Mouse (Mus musculus) left cerebral cortex, adult 8-10 months (tissue): ENCODE results near the gene Olfr589. TPM values are rescaled to one million over a fixed set of nuclear protein-coding genes. Genes with fewer than 3 reads are reported as not detected.
"Not testable (repeated sequence)": the region's sequence is repeated elsewhere in the genome, so short reads cannot be mapped to it uniquely, and the experiment has no call there.

Experiments
- DNase-seq, 2 experiments: peaks; one replicate each; pipeline ENCODE4 v3.0.0; 2022; ENCODE audit warnings: low spot score in 2 of 2
- total RNA-seq, 4 experiments: library from RNA; stranded (reverse); gene quantifications; 2 replicates each; pipeline ENCODE4 v1.2.4; 2022

Olfr589 gene
- not detected for total RNA-seq

- DNase-seq, result no peak
Measured at GRCm38 (mm10) chr7:103156256-103156655, at the start of gene Olfr589. Olfr589 (minus strand) TSS chr7:103156356.

GRCm38 (mm10) chr7:103184503-103184902 lies 28.3 kb upstream of the Olfr589 start, which contains the start of gene Olfr592:
Olfr592 (plus strand) TSS chr7:103184803.
- not testable (repeated sequence) for DNase-seq

- no peak for DNase-seq
Measured at GRCm38 (mm10) chr7:103178240-103178639, 22.1 kb upstream of the Olfr589 start, which contains the start of gene Olfr591. Olfr591 (minus strand) TSS chr7:103178340.

GRCm38 (mm10) chr7:103169697-103170096 lies 13.5 kb upstream of the Olfr589 start:
- no peak for DNase-seq

GRCm38 (mm10) chr7:103140579-103140978 lies 15.6 kb downstream of the Olfr589 start, which contains the start of gene Olfr588-ps1:
Olfr588-ps1 (plus strand) TSS chr7:103140879.
- no peak for DNase-seq

- no peak for DNase-seq
Measured at GRCm38 (mm10) chr7:103125538-103125937, 30.6 kb downstream of the Olfr589 start, which contains the start of gene Olfr586. Olfr586 (minus strand) TSS chr7:103125638.

- DNase-seq, result no peak
Measured at GRCm38 (mm10) chr7:103119406-103119805, 36.8 kb downstream of the Olfr589 start.

Other genes starting within 250 kb of the Olfr589 start
- not detected for gene Olfr571, start 238.8 kb downstream of the Olfr589 start, total RNA-seq
- gene Olfr572, start 231.9 kb downstream of the Olfr589 start, total RNA-seq, result not detected
- not detected for gene Olfr573-ps1, start 213.8 kb downstream of the Olfr589 start, total RNA-seq
- not detected for gene Olfr574, start 207.9 kb downstream of the Olfr589 start, total RNA-seq
- gene Olfr575, start 197.6 kb downstream of the Olfr589 start, total RNA-seq, result not detected
- not detected for gene Olfr576, start 193.7 kb downstream of the Olfr589 start, total RNA-seq
- gene Olfr577, start 180.4 kb downstream of the Olfr589 start, total RNA-seq, result not detected
- gene Olfr578, start 167.0 kb downstream of the Olfr589 start, total RNA-seq, result not detected
- not detected for gene Olfr582, start 118.3 kb downstream of the Olfr589 start, total RNA-seq
- not detected for gene Olfr583, start 105.1 kb downstream of the Olfr589 start, total RNA-seq
- gene Olfr584, start 74.5 kb downstream of the Olfr589 start, total RNA-seq, result not detected
- gene Olfr585, start 58.6 kb downstream of the Olfr589 start, total RNA-seq, result not detected
- not detected for gene Olfr586, start 30.7 kb downstream of the Olfr589 start, total RNA-seq
- gene Olfr588-ps1, start 15.5 kb downstream of the Olfr589 start, total RNA-seq, result not detected
- gene Olfr591, start 22.0 kb upstream of the Olfr589 start, total RNA-seq, result not detected
- not detected for gene Olfr592, start 28.4 kb upstream of the Olfr589 start, total RNA-seq
- gene Olfr593, start 55.5 kb upstream of the Olfr589 start, total RNA-seq, result not detected
- not detected for gene Olfr594, start 60.6 kb upstream of the Olfr589 start, total RNA-seq
- not detected for gene Usp17ld, start 96.1 kb upstream of the Olfr589 start, total RNA-seq
- not detected for gene Olfr596, start 149.3 kb upstream of the Olfr589 start, total RNA-seq
- gene Olfr597, start 160.0 kb upstream of the Olfr589 start, total RNA-seq, result not detected
- gene Olfr598, start 167.2 kb upstream of the Olfr589 start, total RNA-seq, result not detected
- not detected for gene Olfr599, start 179.6 kb upstream of the Olfr589 start, total RNA-seq
- gene Olfr600, start 193.3 kb upstream of the Olfr589 start, total RNA-seq, result not detected
- not detected for gene Olfr601, start 206.3 kb upstream of the Olfr589 start, total RNA-seq
- not detected for gene Olfr603, start 229.8 kb upstream of the Olfr589 start, total RNA-seq